Mouse (Mus musculus) liver, postnatal 0 days (tissue): ENCODE measurements around the gene Cnnm2.

ENCODE experiments used
- CTCF ChIP-seq: sonication (generic); IDR thresholded peaks from 2 replicates; pipeline ENCODE4 v1.5.1; 2016; ENCODE audit warnings: antibody characterized with exemption, low read depth
- EP300 ChIP-seq: IDR thresholded peaks from 2 replicates; pipeline ENCODE4 v1.6.1; 2016; ENCODE audit warnings: antibody characterized with exemption, low read depth, mild to moderate bottlenecking

DNA sequence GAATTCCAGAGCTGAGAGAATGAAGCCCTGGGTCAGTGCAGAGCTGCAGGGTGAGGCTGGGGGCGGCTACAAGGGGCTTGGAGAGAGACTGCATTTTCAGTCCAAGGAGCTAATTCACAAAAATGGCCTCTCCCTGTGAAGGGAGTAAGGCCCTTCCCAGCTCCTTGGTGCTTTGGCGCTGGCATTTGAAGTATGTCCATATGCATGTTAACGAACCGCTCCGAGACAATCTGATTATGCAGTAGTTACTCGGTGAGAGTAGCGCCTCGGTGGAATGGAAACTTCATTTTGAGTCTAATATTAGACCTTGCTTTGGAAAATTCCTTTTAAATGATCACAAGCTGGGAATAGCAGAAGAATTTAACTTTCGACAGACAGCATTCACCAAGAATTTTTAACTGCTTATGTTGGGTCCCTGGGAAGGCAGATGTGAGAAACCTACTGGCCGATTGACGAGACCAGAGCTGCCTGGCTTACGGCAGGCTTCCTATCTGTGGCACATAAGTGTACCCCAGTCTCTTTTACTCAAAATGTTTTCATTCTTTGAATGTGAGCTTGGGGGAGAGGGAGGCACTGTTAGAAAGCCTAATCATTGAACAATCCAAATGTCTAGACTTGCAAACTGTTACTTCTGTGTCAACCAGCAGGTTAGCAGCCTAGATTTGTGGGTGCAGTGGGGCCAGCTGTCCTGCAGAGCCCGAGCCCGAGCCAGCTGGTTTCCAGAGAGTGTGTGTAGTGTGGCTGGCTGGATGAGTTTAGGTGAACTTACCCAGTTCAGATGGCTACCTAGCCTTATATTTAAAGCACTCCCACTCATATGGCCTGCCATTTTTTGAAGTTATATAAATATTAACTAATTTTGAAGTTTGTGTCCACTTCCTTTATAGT is 87.2 kb downstream of the Cnnm2 start:
- no peak for TF ChIP-seq CTCF
- TF ChIP-seq EP300: no peak
